Mouse (Mus musculus) small intestine, adult 2 months (tissue): ENCODE data around the gene Dab1.

Source experiments
- CTCF ChIP-seq: fragments of 200-500 bp; IDR thresholded peaks from 2 replicates; pipeline ENCODE4 v1.5.1; 2012; ENCODE audit warnings: low read depth, mild to moderate bottlenecking, control low read depth, inconsistent platforms, low read length, moderate library complexity, mixed read lengths; ENCODE audit not compliant: insufficient replicate concordance, insufficient read length; ENCODE audit errors: extremely low read depth
- POLR2A ChIP-seq: fragments of 200-500 bp; IDR thresholded peaks from 2 replicates; pipeline ENCODE4 v1.6.1; 2012; ENCODE audit warnings: low read depth, mild to moderate bottlenecking, control low read depth, inconsistent platforms, low read length, moderate library complexity

DNA sequence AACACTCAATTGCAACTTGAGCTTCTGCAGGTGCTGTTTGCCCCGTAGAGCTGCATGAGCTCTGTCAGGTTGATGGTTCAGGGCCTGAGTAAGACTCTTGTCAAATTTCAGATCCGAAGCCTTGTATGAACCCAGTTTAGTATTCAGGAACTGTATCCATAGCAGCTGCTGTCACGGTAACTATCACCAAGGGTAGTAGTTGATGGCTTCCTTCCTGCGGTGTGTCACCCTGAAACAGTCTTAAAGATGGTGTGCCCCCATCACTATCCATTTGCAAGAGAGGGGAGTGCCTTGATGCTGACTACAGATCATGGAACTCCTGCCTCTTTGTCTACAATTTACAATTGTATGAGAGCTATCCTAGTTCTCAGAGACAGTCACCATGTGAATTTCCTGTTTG is 87.3 kb downstream of the Dab1 start:
- no peak for TF ChIP-seq CTCF
- TF ChIP-seq POLR2A: no peak
